Mouse (Mus musculus) megakaryocyte, embryonic 14.5 days (primary cell): ENCODE results near the gene Src.
"Not testable (repeated sequence)": the region's sequence is repeated elsewhere in the genome, so short reads cannot be mapped to it uniquely, and the experiment has no call there.

Experiments used
- FLI1 ChIP-seq: IDR thresholded peaks from 2 replicates; pipeline ENCODE4 v1.6.1; 2012; ENCODE audit warnings: low read length, inconsistent platforms, mixed read lengths
- GATA1 ChIP-seq: IDR thresholded peaks from 3 replicates; pipeline ENCODE4 v1.6.1; 2012; ENCODE audit warnings: mixed read lengths, low read length, inconsistent platforms, borderline replicate concordance

- not testable (repeated sequence) for TF ChIP-seq FLI1, GATA1
Measured at GRCm38 (mm10) chr2:157388901-157389590, 29.2 kb upstream of the Src start.
